Mouse (Mus musculus) brain, adult 2 months (tissue): ENCODE results near the gene Trim12c.
"Not testable (repeated sequence)": the region's sequence is repeated elsewhere in the genome, so short reads cannot be mapped to it uniquely, and the experiment has no call there.

Source experiments
- DNase-seq: peaks from one replicate; pipeline ENCODE4 v3.0.0; 2011; ENCODE audit warnings: low read depth, low spot score

Trim12c gene

DNA sequence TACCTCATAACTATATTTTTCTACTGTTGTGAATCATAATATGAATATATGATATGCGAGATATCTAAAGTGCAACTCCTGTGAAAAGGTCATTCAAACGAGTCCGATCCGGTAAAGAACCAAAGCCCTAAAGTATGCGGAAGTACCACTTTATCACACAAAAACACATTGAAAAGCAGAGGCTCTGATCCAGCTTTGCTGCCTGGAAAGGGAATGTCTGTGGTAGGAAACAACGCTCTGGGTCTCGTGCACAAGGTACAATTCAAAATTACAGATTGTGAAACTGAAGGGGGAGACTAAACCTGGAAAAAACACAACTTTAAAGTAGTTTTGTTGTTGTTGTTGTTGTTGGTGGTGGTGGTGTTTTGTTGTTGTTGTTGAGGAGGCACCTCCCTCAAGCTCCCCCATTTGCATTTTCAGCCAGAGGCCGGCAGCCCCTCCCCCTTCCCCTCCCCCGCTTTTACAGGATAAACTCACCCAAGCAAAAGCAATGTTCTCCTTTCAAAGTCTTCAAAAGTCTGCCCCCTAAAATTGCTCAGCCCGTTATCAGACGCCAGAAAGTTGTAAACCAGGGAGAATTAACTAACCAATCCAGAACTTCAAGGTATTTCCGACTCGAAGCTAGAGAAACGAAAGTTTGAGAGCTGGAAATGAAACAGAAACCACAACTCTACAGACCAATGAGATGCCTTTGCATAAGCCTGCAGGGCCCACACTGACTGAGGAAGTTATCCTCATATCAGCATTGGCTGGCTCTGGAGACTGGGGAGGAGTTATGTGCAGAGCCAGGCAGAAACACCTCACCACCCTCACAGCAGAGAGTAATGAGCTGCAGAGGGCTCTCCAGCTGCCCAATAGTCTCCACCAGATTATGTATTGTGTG, at the start of gene Trim12c:
TSS of gene Trim12c (minus strand) at position 646 of the 883 bp plus-strand sequence.
- DNase-seq: peak; percentile 35

DNA sequence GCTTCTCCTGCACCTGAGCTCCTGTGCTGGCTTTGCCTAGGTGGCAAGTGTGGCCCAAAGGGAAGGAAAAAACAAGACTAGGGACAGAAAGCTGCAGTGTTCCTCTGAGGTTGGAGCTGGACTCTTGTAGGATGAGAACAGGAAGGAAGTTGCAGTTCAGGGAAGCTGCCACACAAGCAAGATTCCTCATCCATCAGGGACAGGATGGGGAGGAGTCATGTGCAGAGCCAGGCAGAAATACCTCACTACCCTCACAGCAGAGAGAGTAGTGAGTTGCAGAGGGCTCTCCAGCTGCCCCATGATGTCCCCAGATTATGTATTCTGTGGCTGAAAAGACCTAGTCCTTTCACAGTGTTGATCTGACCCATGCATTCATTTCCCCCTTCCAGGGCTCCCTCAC, 48.0 kb upstream of the Trim12c start:
- no peak for DNase-seq

DNA sequence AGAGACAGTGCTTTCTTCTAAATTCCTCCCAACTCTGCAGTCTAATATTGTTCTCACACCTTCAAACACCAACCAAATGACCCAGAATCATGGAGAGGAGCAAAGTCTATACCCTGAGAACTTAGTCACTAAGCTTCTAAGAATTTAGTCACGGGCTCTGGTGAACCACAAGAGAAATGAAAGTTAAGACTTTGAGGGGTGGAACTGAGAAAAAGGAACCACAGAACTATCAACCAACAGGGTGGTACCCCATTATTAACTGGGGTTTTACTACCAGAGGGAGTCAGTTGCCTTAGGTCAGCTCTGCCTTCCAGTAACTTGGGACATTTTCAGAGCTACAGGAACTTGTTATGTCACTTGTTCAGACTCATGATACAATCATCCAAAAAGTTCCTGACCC, 47.5 kb upstream of the Trim12c start, which contains the start of gene Trim30c:
TSS of gene Trim30c (minus strand) at position 140 of the 400 bp plus-strand sequence.
- no peak for DNase-seq

DNA sequence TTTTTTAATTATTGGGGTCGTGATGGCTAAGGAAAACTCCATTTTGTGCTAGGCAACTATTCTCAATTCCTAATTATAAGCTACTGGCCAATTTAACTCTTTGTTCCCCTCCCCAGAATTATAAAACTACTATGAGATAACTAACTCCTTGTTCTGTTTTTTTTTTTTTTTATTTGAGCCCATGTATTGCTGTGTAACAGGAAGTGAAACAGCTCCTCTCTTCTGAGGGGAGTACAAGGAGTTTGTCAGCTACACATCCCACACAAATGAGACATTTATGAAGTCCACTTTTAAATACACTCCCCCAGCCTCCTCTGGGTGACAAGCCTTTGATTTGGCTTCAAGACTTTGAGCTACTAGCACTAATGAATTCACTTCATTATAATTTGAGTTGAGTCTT, 45.3 kb upstream of the Trim12c start:
- no peak for DNase-seq

DNA sequence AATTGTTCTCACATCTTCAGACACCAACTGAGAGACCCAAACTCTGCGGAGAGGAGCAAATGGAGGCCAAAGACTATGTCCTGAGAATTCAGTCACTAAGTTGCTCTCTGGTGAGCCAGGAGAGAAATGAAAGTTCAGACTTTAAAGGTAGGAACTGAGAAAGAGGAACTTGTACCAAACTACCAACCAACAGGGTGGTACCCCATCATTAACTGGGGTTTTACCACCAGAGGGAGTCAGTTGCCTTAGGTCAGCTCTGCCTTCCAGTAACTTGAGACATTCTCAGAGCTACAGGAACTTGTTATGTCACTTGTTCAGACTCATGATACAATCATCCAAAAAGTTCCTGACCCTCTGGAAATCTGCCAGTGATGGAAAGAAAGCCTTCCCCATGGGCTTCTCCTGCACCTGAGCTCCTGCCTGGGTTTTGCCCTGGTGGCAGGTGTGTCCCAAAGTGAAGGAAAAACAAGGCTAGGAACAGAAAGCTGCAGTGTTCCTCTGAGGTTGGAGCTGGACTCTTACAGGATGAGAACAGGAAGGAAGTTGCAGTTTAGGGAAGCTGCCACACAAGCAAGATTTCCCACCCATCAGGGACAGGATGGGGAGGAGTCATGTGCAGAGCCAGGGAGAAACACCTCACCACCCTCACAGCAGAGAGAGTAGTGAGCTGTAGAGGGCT, 16.7 kb upstream of the Trim12c start, which contains the start of gene Trim30b:
TSS of gene Trim30b (minus strand) at position 149 of the 679 bp plus-strand sequence.
- peak; percentile 21 for DNase-seq

DNA sequence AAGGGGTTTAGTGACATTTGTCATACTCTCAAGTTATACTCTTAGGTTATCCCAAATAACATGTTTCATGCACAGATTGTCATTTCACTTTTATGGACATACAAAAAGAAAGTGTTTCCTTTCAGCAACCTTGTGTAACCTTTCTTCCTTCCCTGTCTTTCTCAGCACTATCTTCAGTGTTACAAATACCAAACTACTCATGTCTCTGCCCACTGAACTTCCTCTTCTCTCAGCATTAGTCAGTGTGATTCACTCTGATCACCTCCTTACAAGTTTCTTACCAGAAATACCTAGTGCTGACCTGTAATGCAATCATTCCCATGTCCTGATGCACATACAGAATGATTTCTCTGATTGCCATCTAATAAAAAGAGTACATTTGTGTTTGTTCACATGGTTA, 13.2 kb upstream of the Trim12c start:
- no peak for DNase-seq

DNA sequence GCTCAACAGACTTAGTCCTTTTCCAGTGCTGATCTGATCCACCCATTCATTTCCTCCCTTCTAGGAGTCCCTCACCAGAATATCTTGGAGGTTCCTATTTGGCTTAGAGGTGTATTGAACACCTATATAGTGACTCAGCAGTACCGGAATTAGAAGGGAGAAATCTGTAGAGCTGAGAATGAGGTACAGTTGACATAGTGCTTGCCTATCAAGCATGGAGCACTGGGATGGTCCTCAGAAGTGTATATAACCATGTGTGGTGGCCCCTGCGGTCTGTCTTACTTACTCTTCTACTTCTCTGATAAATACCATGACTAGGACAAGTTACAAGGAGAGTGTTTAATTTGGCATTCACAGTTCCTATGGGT, 422 bp upstream of the Trim12c start:
- DNase-seq: no peak

DNA sequence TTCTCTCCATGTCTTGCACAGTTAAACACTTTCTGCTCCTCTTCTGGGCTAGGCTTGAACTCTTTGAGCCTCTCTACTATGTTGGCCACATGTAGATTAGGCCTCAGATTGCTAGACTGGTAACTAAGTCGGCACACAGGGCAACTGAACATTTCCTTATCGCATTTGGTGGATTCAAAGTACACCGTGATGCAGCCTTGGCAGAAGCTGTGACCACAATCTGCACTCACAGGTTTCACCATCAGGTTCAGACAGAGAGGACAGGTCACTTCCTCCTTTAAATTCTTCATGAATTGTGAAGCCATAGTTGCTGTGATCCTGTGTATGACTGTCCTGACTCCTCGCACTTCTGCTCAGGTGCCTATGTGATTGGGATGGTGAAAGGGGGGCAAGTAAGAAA, 5.1 kb downstream of the Trim12c start:
- not testable (repeated sequence) for DNase-seq

DNA sequence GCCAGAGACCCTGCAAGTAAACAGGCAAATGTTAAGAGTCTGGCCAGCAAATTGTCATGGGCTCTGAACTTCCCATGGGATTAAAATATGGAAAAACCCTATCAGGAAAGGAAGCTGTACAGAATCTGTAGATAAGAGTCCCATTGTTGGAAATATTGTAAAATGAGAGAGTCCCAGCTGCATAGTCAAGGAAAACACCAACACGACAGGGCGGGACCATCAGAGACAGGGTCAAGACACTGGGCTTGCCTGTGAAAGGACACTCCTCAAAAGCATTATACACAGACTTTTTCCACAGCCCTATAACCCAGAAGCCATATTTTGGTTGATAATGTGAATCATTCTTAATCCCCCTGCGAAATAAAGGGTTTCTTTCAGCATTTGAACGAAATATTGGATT, 12.4 kb downstream of the Trim12c start:
- DNase-seq: not testable (repeated sequence)

DNA sequence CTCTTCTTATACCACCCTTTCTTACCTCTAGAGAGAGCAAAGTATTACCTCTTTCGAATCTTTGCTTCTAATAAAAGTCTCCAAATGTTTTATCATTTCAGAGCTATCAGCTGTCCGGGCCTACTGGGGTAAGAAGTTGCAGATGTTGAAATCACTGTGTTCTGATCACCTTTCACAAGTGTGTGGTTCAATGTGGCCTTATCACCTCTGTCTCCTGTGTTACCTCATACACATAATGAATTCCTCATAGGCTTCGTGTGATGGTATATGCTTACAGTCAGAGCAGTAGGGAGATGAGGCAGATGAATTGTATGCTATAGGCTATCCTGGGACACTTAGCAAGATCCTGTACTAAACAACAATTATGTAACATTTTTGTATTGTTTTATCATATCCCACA, 17.6 kb downstream of the Trim12c start:
- not testable (repeated sequence) for DNase-seq

DNA sequence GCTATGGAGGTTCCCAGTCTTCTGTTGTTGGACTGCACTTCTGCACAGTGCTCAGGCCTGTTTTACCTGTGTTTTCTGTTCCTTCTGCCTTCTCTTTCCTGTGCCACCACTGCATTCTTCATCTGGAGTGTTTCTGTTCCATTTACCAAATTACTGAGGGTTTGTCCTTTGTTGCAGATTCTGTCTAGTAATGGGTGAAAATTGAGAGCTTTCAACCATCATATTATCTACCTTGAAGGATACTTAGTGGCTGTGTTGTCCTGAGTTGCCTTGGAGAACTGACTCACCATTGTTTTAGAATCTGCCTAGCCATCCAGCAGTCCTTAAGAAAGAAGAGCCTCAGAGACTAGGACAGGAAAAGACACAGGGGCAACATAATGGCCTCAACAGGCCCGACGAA, 24.0 kb downstream of the Trim12c start, which contains the start of gene Trim34b:
TSS of gene Trim34b (plus strand) at position 301 of the 400 bp plus-strand sequence.
- not testable (repeated sequence) for DNase-seq

DNA sequence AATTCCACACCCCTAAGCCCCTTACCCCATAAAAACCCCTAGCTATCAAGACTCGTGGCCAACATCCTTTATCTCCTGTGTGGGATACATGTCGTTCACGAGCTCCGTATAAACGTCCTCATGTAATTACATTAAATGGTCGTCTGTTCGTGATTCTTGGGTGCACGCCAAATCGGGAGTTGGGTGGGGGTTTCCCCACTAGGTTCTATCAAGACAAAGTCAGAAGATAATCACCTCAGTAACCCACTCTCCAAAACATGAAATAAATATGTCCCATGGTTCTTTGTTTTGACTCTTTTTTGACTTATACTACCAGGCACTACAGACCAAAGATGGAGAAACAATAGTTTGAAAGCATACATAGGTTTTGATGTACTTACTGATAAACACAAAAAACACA, 31.1 kb downstream of the Trim12c start:
- DNase-seq: no peak

DNA sequence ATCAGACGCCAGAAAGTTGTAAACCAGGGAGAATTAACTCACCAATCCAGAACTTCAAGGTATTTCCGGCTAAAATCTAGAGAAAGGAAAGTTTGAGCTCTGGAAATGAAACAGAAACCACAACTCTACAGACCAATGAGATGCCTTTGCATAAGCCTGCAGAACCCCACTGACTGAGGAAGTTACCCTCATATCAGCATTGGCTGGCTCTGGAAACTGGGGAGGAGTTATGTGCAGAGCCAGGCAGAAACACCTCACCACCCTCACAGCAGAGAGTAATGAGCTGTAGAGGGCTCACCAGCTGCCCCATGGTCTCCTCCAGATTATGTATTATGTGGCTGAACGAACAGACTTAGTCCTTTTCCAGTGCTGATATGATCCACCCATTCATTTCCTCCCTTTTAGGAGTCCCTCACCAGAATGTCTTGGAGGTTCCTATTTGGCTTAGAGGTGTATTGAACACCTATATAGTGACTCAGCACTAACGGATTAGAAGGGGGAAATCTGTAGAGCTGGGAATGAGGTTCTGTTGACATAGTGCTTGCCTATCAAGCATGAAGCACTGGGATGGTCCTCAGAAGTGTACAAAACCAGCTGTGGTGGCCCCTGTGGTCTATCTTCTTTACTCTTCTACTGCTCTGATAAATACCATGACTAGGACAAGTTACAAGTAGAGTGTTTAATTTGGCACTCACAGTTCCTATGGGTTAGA, 37.6 kb downstream of the Trim12c start, which contains the start of gene Trim12a:
TSS of gene Trim12a (minus strand) at position 98 of the 712 bp plus-strand sequence.
- not testable (repeated sequence) for DNase-seq

DNA sequence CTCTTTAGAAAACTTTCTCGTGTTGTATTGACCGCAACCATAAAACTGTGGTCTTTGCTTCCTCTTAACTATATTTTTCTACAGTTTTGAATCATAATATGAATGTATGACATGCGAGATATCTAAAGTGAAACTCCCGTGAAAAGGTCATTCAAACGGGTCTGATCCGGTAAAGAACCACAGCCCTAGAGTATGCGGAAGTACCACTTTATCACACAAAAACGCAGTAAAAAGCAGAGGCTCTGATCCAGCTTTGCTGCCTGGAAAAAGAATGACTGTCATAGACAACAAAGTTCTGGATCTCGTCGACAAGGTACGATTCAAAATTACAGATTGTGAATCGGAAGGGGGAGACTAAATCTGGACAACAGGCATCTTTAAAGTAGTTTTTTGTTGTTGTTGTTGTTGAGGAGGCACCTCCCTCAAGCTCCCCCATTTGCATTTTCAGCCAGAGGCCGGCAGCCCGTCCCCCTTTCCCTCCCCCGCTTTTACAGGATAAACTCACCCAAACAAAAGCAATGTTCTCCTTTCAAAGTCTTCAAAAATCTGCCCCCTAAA, 38.3 kb downstream of the Trim12c start:
- DNase-seq: no peak

DNA sequence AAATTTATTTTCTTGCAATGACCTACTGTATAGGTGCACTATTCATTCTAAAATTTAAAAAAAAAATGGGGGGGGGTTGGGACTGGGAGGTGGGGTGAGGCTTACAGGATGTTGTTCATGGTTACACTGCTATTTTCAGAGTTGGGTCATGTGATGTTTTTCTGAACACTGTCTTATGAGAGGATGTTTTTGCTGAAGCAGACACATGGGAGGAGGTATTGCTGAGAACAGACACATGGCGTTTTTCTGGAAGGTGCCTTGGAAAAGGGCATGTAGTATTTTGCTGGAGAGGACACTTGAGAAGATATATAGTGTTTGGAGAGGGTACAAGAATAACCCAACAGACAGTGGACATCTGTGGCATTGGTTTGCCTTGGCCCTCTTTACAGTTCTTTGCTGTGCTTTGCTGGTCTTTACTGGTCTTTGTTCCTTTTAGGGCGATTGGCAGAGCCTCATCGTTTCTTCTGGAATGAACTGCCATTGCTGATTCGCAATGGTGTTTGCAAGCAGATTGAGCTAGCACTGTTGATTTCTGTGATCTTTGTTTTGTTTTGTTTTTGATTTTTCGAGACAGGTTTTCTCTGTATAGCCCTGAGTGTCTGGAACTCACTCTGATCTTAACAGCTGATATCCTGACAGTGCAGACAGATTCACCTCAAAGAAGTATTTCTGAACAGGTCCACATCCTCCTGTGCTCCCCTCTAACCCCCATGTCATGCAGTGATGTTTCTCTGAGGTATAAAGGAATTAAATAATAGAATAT, 61.3 kb downstream of the Trim12c start:
- no peak for DNase-seq

DNA sequence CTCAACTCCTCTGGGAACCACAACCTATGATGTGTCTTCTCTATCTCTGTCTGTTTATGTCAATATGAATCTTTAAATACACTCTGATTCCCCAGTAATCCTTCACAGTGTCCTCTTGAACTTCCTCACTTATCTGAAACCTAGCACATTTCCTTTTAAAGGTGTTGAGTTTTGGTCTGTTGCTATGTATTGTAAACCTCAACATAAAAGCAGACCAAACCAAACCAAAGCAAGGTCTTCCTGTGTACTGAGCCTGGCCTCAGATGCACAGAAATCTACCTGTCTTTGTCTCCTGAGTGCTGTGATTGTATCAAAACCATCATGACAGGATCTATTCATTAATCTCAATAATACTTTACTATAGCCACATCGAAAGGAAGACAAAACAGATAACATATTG, 62.5 kb downstream of the Trim12c start:
- no peak for DNase-seq
